Mouse (Mus musculus): Measurements from ENCODE around the gene Ms4a12.
"Not testable (repeated sequence)": the region's sequence is repeated elsewhere in the genome, so short reads cannot be mapped to it uniquely, and the experiment has no call there.

Ms4a12 gene

DNA sequence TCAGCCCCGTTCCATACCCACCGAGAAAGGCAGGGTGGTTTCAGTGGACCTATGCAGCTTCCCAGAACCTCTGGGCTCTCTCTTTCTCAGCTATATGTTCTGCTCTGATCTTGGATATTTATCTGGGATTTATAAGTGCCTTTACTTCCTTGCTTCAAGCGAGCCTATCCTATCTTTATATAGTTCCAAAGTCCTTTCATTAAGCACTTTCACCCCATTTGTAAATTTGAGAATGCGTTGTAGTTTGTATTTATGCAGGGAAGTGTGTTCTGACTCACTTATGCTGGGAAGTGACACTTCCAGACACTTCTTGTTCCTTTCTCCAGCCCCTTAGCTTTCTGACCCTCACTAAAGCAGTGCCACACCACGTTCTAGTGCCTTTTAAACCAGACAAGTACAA, at the start of gene Ms4a12:
TSS of gene Ms4a12 (minus strand) at position 101 of the 400 bp plus-strand sequence.
- no peak for DNase-seq (ENCODE audit: low read depth, low spot score)

DNA sequence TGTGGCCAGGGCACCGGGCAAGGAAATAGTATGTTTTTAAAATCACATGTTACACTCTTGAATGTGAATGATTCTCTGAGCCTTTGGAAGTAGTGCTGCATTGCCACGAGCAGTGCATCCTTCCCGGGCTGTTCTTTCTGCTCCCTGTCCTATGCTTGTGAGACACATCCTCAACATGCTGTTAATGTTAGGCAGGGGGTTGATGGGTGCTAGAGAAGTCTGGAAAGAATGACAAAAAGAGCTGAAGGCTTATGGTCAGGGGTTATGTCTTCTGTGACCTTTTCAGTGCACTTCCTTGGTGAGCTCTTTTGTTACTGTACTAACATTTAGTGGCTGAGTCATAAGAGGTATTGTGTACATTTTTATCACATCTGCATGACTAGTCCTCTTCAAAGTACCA, 48.0 kb upstream of the Ms4a12 start:
- no peak for DNase-seq (ENCODE audit: low read depth, low spot score)

DNA sequence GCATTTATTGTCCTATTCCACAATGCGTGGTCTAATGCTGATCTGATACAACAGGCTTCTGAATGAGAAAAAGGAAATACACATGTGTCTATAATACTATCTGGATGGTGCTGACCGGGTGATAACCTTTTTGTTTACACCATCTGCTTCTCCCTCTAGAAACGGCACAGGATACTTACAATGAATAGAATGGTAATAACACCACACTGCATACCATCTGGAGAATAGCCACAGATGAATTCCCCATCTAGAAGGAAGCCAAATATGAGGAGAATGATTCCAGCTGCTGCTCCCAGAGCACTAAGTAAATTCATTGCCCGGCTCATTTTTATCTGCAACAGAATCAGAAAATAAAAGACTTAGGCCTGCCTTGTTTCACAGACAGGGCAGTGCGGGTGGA, 44.2 kb upstream of the Ms4a12 start:
- no peak for DNase-seq (ENCODE audit: low read depth, low spot score)

DNA sequence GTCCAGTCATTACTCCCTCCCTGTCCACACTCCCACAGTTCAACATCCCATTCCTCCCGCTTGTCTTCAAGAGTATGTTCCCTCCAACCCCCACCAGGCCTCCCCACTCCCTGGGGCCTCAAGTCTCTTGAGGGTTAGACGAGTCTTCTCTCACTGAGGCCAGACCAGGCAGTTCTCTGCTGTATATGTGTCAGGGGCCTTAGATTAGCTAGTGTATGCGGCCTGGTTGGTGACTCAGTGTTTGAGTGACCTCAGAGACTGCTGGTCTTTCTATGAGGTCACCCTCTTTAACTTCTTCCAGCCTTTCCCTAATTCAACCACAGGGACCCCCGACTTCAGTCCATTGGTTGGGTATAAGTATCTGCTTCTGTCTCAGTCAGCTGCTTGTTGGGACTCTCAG, 34.7 kb upstream of the Ms4a12 start:
- DNase-seq (ENCODE audit: low read depth, low spot score), result no peak

DNA sequence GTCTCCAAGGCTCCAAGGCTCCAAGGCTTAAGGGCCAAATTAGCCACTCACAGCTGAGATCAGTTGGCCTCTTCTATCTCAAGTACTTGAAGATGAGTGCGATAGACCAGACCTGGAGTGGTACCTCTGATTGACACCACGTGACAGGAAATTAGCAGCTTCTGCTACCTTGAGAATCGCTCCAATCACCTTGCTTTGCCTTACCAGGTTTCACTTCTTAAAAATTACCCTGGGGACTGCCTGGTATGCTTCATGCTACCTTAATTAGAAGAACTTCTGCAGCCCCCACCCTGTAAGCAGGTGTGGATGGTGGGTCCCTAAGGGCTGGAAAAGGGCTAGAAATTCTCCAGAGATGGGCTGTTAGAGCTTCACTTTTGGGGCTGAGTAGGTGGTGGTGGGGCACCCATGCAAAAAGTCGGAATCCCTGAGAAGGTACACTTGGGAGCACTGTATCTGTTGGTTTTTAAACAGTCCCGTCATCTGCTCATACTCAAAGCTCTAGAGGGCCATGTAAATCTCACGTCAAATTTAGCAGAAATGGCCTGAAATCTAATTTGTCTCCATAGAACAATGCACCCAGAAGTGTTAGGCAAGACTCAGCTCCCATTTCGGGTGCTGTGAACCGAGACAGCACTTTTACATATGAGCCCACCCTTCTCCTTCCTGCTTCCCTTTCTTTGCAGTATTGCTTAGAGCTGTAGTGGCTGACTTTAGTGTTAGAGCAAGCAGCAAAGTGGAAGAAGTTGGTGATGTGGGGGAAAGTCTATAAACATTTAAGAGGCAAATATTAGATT, 34.0 kb upstream of the Ms4a12 start, which contains the start of gene Ms4a1:
TSS of gene Ms4a1 (minus strand) at position 190 of the 794 bp plus-strand sequence.
- no peak for DNase-seq (ENCODE audit: low read depth, low spot score)

- no peak for DNase-seq (ENCODE audit: low read depth, low spot score)
Observed at GRCm38 (mm10) chr19:11264602-11265185, 32.4 kb upstream of the Ms4a12 start.

DNA sequence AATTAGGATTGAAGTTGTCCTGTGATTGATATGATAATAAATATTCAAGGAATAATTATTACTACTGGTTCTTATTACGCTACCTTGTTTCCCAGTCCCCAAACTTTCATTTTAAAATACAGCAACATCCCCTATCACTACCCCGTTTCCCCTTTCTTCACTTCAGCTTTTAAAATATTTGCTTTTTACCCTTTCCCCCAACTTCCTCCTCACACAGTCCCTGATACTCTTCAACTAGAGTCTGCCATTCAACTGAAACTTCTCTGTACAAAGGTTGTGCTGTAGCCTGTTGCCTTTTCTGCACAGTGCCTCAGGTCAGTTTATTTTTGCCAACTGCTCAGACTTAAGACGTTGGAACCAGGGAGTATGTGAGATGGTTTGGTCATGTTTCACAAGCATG, 31.3 kb upstream of the Ms4a12 start:
- no peak for DNase-seq (ENCODE audit: low read depth, low spot score)

- DNase-seq (ENCODE audit: low read depth, low spot score), result not testable (repeated sequence)
Observed at GRCm38 (mm10) chr19:11262932-11263331, 30.7 kb upstream of the Ms4a12 start.

- no peak for DNase-seq (ENCODE audit: low read depth, low spot score)
Observed at GRCm38 (mm10) chr19:11261522-11261921, 29.3 kb upstream of the Ms4a12 start.

DNA sequence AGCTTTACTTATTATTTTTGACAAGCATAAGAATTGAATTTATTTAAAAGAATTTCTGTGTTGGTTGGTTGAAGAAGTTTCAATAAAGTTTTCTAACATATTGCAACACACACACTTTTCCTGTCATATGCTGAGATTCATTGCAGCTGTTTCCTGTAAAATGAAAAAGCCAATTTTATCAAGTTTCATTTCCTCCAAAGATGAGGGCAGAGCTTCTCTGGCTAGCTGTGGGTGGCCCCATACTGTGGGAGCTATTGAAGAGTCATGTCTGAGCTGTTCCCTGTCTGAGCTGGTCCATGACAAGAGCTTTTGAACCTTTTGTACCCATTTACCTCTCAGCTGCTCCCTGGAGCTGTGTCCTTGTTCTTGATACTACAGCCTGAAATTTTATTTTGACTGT, 12.0 kb upstream of the Ms4a12 start:
- DNase-seq (ENCODE audit: low read depth, low spot score), result no peak

- no peak for DNase-seq (ENCODE audit: low read depth, low spot score)
Observed at GRCm38 (mm10) chr19:11242560-11242959, 10.3 kb upstream of the Ms4a12 start.

DNA sequence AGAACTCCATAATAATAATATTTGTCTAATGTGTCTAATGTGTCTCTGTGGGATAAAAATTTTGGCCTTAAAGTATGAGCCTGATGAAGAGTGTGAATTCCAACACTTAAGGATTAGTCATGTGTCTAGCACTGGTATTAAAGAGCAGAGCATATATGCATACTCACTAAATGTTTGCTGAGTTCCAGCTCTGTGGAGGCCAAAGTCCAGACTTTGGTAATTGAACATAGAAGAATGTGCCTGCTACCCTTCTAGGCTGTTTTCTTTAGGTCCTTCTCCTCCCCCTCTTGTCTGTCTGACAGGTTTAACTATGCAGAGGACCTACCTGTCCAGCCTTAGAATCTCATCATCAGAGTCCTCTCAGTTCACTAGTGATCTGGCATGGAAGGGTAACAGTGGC, 3.6 kb upstream of the Ms4a12 start:
- no peak for DNase-seq (ENCODE audit: low read depth, low spot score)

DNA sequence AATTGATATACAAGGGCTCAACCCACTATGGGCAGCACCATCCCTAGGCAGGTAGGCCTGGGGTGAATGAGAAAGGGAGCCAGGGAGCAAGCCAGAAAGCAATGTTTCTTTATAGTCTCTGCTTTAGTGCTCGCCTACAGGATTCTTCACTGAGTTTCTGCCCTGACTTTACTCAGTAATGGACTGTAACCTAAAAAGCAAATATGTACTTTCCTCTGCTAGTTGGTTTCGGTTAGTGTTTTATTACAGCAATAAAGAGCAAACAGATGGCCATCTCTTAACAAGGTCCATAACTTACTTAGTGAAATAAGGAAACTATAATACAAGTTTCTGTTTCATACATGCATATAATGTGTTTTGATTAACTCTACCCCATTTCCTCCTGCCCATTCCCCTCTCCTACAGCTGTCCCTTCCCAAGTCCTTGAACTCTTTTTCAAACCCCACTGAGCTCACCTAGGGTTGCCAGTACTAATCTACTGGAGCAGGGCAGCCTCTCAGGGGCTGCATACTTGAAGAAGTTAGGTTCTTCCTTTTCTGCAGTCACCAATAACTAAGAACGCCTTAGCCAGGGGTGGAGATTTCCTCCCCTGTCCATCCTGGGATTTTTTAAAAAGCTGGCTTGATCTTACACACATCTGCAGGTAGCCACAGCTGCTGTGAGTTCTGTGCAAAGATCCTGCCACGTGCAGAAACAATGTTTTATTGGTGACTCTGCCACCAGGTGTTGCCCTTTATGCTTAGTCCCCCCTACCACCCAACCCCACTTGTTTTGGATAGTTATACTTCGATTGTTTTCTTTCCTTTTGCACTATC, 2.9 kb upstream of the Ms4a12 start:
- DNase-seq (ENCODE audit: low read depth, low spot score), result no peak

GRCm38 (mm10) chr19:11234244-11234643, 2.0 kb upstream of the Ms4a12 start:
- DNase-seq (ENCODE audit: low read depth, low spot score), result no peak

DNA sequence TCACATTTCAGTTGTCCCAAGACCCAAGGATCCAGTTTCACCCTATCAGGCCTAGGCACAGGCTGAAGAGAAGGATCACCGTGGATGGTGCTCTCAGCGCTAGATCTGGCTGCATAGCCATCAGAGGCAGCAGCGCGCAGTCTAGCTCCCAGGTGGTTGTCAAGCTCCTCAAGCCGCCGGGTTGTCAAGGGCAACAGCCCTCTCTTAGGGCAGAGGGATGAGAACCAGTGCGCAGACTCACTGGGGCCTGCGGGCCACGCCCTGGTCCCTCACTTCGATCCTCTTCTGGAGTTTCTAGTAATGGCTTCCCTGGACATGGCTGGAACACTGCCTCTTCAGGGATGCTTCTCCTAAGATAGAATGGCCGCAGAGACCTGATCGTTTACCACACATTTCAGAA, 35.7 kb downstream of the Ms4a12 start, which contains the start of gene Ms4a13:
TSS of gene Ms4a13 (minus strand) at position 192 of the 400 bp plus-strand sequence.
- no peak for DNase-seq (ENCODE audit: low read depth, low spot score)

DNA sequence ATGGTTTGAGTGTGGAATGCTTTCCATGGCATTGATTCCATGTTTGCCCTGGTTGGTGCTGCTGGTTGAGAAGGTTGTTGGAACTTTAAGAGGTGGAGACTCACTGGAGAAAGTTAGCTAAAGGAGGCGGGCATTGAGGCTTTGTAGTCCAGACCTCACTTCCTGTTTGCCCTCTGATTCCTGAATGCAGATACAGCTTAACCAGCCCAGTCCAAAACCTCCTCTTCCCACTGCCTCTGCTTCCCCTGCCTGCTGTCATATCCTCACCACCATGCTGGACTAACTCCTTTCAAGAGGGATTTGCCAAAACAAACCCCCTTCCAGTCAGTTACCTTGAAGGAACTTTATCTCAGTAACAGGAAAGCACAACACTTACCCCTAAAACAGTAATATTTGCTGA, 39.7 kb downstream of the Ms4a12 start:
- no peak for DNase-seq (ENCODE audit: low read depth, low spot score)

GRCm38 (mm10) chr19:11184121-11184520, 48.1 kb downstream of the Ms4a12 start:
- DNase-seq (ENCODE audit: low read depth, low spot score), result peak; percentile 5

DNA sequence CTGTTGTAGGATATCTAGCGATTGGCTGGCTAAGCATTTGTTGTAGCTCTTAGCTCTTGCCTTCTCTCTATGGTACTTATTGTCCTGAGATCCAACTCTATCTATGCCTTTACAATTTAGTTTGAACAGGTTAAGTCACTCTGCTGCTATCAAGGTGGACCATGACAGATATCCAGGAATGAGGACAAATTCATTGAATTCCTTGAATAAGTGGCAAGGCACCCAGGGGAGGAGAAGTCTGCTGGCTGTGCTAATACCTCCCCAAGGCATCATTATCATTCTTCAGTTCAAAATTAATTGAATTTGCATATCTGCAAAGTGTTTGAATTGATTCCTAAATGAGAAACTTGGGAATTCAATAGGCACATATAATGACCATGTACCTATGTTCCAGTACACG, 54.8 kb downstream of the Ms4a12 start:
- no peak for DNase-seq (ENCODE audit: low read depth, low spot score)

GRCm38 (mm10) chr19:11165172-11165571, 67.1 kb downstream of the Ms4a12 start, which contains the start of gene 1700025F22Rik:
TSS of gene 1700025F22Rik (minus strand) at chr19:11165320.
- no peak for DNase-seq (ENCODE audit: low read depth, low spot score)

Measured in mesoderm, embryonic 11.5 days (tissue).